Mouse (Mus musculus): ENCODE measurements around the gene 2010315B03Rik. TPM values are rescaled to one million over a fixed set of nuclear protein-coding genes. Genes with fewer than 3 reads are reported as not detected.

The 2010315B03Rik gene
- total RNA-seq (2021): 10 to 100 TPM; 17.6 to 22.8 TPM
- long read RNA-seq, experiment 1, transcript 2010315B03Rik-205 (4 exons, 683 nt): major isoform, 5 of 14 reads
- long read RNA-seq, experiment 1, partial matches to known transcripts: 0 of 14 reads
- long read RNA-seq, experiment 1, other reads (novel, unspliced or antisense): 1 of 14 reads
- long read RNA-seq, experiment 2, partial matches to known transcripts: 0 of 9 reads
- long read RNA-seq, experiment 2, other reads (novel, unspliced or antisense): 1 of 9 reads

DNA sequence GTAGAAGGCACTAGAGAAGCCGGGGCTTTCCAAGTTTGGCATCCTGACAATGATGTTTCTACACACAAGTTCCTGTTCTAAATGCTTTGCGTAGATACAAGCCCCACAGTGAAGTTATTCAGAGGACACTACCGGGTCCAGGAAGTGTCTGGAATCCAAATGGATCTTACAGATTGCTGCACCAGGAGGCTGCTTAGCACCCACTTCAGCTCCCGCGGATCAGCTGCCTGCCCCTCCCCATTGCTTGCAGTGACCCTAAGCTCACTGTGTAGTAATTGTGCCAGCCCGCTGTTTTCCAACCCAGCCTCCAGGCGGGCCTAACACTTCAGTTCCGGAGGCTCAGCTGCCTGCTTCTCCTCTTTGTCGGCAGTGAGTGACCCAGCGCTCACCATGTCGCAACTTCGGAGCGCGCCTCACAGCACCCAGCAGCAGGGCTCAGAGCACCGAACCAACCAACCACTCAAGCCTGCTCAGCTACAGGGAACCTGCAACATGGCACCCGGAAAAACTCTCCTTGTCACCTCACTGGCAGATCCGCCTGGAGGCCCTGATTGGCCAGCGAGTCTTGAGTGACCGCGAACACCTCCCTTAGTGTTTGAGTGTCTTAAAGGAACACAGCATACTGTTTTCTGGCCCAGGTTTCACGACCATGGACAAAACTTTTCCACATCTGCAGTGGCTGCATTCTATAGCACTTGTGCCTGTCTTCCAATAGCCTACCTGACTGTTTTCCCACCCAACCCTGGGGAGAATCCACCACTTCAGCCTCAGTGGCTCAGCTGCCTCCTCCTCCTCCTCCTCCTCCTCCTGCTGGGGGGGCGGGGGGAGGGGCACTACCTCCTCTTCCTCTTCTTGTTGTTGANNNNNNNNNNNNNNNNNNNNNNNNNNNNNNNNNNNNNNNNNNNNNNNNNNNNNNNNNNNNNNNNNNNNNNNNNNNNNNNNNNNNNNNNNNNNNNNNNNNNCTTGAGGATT is at the start of gene 2010315B03Rik:
TSS of gene 2010315B03Rik (minus strand) at position 526 of the 972 bp plus-strand sequence.
- peak; percentile 90 for DNase-seq

DNA sequence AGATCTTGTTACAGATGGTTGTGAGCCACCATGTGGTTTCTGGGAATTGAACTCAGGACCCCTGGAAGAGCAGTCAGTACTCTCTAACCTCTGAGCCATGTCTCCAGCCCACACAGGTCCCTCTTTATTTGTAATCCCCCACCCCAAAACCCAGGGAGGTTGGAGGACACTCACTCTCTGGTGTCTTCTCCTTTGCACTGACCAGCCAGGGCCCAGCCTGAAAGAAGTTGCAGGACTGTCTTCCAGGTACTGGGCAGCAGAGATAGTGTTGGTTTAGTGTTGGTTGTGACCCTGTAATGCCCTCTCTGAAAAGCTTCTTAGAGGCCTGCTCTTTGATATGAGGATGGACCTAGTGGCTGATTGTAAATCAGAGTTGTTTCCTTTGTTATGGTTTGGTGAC is 994 bp downstream of the 2010315B03Rik start:
- no peak for DNase-seq

DNA sequence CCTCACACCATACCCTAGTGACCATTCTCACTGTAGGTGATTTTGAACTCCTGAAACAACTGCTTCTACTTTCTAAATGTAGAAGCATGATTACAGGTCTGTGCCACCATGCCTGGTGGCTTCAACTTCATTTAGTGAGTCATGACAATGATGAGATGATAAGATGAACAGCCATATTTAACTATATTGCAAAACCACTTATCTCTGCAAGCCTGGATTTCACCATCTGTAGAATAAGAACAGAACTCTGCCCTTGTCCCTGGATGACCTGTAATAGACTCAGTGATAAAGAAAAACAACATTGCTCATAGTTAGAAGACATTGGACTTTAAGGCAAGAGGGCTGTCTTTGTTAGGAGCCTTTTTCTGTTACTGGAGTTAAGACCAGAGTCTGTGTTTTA is 24.2 kb downstream of the 2010315B03Rik start:
- DNase-seq: no peak

DNA sequence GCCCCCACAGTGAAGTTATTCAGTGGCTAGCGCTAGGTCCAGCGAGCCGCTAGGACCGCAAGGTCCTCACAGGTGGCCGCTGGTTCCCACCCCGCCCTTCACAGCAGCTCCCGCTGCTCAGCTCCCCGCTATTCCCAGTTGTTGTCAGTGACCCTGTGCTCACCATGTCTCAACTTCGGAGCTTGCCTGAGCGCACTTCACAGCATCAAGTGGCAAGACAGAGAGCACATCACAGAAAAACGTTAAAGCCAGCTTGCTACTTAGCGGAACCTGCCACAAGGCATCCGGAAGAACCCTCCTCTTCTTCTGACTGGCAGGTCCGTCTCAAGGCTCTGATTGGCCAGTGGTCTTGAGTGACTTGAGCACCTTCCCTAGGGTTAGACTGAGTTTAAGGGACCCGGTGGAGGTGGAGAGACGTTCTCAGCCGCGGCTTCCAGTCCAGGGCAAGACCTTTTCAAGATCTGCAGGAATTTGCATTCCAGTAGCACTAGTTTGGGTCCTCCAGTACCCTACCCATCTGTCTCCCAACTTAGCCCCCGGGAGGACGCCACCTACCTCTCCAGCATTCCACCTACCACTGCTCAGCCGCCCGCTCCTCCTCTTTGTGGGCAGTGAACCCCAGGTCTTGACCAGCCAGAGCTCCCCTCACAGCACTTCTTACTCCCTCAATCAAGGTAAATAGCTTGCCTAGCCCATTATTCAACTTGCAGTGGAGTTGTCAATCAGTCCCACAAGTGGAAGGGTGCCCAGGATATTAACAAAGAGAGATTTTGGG is 30.4 kb downstream of the 2010315B03Rik start:
- peak; percentile 89 for DNase-seq

DNA sequence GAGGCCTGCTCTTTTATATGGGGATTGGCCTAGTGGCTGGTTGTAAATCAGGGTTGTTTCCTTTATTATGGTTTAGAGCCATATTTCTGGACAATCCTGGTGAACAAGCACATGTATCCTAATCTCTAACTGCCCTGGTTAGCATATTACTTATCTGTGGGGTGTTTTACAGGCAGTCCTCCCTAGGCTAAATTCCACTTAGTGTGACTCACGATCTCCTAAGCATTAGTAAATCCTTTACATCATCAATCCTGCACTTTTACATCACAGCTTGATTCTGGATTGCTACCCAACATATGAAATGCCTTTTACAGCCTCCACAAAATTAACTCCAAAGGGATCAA is 31.1 kb downstream of the 2010315B03Rik start:
- no peak for DNase-seq

DNA sequence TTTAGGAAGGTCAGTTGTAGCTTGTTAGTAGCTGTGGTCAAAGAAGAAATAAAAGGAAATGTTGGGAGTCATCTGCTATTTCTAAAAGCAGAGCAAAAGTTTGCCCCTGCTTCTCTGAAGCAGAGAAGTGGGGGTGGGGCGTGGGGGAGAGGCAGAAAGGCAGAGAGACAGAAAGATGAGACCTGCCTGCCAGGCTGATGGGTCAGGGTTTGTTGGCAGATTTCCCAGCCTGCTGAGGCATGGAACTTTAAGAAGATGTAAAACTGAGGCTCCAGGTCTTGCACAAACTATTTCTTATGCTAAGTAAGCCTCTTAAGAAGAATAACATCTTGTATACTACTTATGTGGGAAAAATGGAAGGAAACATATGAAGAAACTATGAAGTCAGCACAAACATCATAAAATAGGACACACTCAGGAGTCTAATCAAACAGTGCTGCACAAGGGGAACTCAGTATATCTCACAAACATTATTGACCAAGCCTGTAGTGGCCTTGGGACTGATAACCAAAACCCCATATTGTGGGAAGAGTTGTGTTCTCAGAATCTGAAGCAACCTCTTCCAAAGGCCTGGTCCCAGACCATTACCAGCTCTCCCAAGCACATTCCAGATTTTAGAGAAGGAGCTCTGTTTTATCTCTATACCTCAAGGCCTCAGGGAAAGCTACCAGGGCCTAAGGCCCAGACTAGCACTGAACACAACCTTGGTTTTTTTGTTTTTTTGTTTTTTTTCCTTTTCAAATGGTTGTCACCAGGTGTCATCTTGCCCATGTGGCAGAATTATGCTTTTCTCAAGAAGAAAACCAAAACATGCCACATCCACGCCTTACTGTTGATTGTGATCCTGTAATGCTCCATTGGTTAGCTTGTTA is 31.7 kb downstream of the 2010315B03Rik start:
- peak; percentile 67 for DNase-seq

DNA sequence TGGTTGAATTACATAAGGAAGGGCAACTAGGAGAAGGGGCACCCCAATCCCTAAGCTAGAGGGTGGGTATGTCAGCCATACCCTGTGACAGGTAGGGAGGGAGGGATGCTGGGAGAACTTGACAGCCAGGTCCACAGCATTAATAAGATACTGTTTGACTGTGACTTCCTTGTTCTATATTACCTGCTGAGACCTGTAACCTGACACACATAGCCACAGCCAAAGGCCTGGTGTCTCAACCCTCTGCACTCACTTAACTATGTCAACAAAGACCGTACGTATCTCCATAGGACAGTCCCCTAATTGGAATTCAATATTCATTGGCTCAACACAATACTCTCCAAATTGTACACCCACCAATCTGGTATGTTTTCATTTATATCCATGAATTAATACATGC is 33.2 kb downstream of the 2010315B03Rik start:
- no peak for DNase-seq

DNA sequence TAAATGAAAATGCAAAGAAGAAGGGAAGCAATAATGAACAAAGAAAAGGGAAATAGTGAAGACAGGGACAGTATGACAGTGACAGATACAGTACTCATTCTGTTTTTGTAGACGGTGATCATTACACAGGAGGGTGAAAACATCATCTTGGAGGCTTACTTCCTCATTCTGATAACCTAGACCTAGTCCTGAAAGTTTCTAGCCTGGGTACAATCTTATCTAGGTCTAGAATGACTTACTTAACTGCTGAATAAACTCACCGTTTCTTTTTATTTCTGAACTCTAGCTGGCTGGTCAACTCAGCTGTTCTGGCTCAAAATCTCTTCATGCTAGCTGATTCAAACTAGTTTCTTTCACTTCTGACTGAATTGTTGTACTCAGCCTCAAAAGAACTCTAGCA is 37.4 kb downstream of the 2010315B03Rik start:
- DNase-seq: no peak

DNA sequence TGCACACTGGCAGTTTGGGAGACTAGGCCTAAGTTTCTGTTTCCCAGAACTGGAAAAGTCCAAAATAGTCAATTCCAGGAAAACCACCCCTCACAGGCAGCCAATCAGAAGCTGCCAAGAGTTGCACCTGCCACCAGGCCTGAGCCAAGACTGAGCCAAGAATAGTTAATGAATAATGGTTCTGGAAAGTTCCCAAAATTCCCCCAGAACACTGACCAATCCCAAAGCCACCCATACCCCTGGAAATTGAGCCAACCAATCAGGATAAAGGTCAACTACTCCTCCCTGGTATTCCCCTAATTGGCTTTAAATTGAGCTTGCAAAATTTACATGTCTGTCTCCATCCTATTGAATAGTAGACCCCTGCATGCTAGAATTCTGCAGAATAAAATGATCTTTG is 39.3 kb downstream of the 2010315B03Rik start:
- no peak for DNase-seq

DNA sequence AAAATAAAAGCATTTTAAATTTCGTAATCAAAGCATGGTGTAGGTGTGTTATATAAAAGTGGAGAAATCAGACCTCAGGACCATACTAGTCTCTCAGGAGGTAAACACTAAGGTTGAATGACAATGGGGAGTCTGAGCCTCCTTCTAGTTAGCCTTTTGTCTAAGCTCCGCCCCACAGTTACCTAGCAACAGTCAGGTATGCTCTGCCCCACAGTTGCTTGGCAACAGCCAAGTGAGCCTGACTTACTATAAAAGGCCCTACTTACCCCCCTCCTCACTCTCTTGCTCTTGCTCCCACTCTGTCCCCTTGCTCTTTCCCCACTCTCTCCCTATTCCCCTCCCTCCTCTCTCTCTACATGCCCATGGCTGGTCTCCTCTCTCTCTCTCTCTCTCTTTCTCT is 44.6 kb downstream of the 2010315B03Rik start:
- DNase-seq: no peak

DNA sequence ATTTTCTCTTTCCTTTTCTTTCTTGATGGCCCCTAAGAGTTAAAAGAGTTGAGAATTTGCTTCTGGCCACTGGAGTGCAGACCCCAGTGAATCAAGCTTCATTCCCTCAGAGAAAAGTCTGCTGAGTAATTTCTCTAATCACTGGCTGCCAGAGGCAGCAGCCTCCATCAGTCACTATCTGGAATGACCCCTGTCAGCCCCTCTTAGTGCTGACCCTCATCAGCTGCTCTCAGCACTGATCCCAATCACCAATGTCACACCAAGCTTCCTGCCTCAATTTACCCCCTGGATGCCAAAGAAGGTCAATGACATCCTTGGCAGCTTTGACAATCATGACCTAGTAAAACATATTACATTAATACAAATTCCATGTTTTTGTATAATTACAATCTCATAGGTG is 45.0 kb downstream of the 2010315B03Rik start:
- DNase-seq: no peak

DNA sequence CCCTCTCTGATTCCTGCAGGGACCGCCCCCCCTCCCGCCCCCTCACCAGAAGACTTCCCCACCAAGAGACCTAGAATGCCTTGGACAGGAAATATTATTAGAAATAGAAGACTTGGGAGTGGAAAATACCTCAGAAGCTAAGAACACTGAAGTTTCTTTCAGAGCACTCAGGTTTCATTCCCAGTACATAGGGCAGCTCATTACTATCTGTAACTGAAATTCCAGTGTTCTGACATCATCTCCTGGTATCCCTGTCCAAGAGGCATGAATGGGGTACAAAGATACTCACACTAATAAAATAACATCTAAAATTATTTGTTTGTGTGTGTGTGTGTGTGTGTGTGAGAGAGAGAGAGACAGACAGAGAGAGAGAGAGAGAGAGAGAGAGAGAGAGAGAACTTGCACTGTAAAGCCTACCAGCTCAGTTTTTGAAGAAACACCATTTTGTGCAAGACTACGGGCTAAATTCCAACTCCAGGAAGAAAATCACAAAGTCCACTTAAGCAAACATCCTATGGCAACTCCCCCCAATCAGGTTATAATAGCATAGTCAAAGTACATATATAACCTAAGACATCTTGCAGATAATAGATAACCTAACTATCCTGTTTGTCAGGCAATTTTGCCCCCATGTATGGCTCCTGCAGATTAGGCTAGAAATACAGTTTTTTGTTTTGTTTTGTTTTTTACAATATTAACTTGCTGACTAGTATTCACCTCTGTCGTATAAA is 49.3 kb downstream of the 2010315B03Rik start:
- no peak for DNase-seq

DNA sequence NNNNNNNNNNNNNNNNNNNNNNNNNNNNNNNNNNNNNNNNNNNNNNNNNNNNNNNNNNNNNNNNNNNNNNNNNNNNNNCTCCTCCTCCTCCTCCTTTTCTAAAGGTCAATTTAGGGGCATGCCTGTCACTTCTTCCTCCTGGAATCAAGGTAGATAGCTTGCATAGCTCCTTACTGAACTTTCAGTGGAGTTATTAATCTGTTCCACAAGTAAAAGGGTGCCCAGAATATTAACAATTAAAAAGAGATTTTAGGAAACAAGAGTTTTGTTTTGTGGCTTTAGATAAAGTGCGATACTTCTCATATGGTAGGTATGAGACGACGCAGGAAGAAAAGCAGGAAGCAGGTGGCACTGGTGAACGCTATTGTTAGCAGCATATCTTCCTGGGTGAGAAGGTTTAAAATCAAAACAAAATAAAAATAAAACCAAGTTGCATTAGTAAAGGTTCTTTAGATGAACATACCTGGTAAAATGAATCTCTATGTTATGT is 54.4 kb downstream of the 2010315B03Rik start:
- no peak for DNase-seq

DNA sequence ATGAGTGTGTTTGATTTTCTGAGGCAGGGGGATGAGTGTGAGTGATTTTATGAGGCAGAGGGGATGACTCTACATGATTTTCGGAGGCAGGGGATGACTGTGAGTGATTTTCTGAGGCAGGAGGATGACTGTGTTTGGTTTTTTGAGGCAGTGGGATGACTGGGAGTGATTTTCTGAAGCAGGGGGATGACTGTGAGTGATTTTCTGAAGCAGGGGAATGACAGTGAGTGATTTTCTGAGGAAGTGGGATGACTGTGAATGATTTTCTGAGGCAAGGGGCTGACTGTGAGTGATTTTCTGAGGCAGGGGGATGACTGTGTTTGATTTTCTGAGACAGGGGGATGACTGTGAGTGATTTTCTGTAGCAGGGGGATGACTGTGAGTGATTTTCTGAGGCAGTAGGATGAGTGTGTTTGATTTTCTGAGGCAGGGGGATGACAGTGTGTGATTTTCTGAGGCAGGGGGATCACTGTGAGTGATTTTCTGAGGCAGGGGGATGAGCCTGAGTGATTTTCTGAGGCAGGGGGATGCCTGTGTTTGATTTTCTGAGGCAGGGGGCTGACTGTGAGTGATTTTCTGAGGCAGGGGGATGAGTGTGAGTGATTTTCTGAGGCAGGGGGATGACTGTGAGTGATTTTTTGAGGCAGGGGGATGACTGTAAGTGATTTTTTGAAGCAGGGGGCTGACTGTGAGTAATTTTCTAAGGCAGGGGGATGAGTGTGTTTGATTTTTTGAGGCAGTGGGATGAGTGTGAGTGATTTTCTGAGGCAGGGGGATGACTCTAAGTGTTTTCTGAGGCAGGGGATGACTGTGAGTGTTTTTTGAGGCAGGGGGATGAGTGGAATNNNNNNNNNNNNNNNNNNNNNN is 55.1 kb downstream of the 2010315B03Rik start:
- DNase-seq: peak; percentile 28

DNA sequence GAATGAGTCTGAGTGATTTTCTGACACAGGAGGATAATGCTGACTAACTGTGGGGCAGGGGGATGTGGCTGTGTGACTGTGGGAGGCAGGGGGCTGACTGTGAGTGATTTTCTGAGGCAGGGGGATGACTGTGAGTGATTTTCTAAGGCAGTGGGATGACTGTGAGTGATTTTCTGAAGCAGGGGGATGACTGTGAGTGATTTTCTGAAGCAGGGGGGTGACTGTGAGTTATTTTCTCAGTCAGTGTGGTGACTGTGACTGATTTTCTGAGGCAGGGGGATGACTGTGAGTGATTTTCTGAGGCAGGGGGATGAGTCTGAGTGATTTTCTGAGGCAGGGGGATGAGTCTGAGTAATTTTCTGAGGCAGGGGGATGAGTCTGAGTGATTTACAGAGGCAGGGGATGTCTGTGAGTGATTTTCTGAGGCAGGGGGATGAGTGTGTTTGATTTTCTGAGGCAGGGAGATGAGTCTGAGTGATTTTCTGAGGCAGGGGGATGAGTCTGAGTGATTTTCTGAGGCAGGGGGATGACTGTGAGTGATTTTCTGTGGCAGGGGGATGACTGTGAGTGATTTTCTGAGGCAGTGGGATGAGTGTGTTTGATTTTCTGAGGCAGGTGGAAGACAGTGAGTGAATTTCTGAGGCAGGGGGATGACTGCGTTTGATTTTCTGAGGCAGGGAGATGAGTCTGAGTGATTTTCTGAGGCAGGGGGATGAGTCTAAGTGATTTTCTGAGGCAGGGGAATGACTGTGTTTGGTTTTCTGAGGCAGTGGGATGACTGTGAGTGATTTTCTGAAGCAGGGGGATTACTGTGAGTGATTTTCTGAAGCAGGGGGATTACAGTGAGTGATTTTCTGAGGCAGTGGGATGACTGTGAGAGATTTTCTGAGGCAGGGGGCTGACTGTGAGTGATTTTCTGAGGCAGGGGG is 56.0 kb downstream of the 2010315B03Rik start:
- peak; percentile 55 for DNase-seq

DNA sequence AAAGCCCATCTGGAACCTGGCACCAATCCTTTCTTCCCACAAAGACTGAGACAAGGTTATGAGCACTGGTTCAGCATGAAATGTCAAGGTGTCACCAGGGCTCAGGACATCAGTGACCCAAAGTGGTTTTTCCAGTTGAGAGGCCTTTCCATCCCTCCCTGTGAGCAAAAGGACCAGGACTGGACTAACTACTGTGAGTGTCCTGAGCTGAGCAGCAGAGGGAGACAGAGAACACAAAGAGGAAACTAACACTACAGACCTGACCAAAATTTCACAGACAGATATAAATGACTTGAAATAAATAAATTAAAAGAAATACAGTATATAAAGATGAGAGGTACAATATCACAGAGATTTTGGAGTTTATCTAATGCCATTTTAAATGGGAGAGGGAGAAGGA is 61.1 kb downstream of the 2010315B03Rik start:
- DNase-seq: no peak
